Mouse (Mus musculus) limb, embryonic 13.5 days (tissue): Measurements from ENCODE around the gene Mthfr. TPM values are rescaled to one million over a fixed set of nuclear protein-coding genes. Genes with fewer than 3 reads are reported as not detected.
A peak's percentile ranks its signal among the peaks of the same experiment; 100 is the strongest.
"Not testable (repeated sequence)": the region's sequence is repeated elsewhere in the genome, so short reads cannot be mapped to it uniquely, and the experiment has no call there.

Experiments used
- ATAC-seq: fragments of 200-750 bp; cut with Nextera tagmentation; 2 replicates; pipeline ENCODE4 v1.8.0; 2017; ENCODE audit warnings: low read depth, moderate number of reproducible peaks, moderate TSS enrichment; ENCODE audit not compliant: low FRiP score
- H3K27ac ChIP-seq: fragments of 300-500 bp; sonication (generic); 2 replicates; pipeline ENCODE4 v1.5.1; 2015; ENCODE audit warnings: inconsistent platforms, mild to moderate bottlenecking, moderate library complexity
- H3K27me3 ChIP-seq: fragments of 300-500 bp; sonication (generic); 2 replicates; pipeline ENCODE4 v1.6.1; 2015; ENCODE audit warnings: mild to moderate bottlenecking, inconsistent platforms
- H3K36me3 ChIP-seq: fragments of 300-500 bp; sonication (generic); 2 replicates; pipeline ENCODE4 v1.6.1; 2015; ENCODE audit warnings: inconsistent platforms, mild to moderate bottlenecking, moderate library complexity
- H3K4me1 ChIP-seq: fragments of 300-500 bp; sonication (generic); 2 replicates; pipeline ENCODE4 v1.6.1; 2015; ENCODE audit warnings: inconsistent platforms
- H3K4me2 ChIP-seq: fragments of 300-500 bp; sonication (generic); replicated peaks from 2 replicates; pipeline ENCODE4 v1.6.1; 2015; ENCODE audit warnings: inconsistent platforms, mild to moderate bottlenecking, moderate library complexity
- H3K4me3 ChIP-seq: fragments of 300-500 bp; sonication (generic); 2 replicates; pipeline ENCODE4 v1.5.1; 2015; ENCODE audit warnings: moderate library complexity, mild to moderate bottlenecking, inconsistent platforms
- H3K9ac ChIP-seq: fragments of 300-500 bp; sonication (generic); 2 replicates; pipeline ENCODE4 v1.6.1; 2015; ENCODE audit warnings: mild to moderate bottlenecking, inconsistent platforms
- H3K9me3 ChIP-seq: fragments of 300-500 bp; sonication (generic); 2 replicates; pipeline ENCODE4 v1.6.1; 2016; ENCODE audit warnings: inconsistent platforms
- whole genome bisulfite sequencing: fragments of 180-500 bp; shearing (Covaris S2); methylation state at CpG from one replicate; pipeline ENCODE4 v1.1.7; 2015; 5-methylcytosine and 5-hydroxymethylcytosine counted together
- polyA plus RNA-seq: library from polyadenylated mRNA; unstranded; fragments of >200 nt; fragmentation: Nextera tagmentation; extraction: Ambion mirVana; gene quantifications from 2 replicates; pipeline ENCODE4 v1.2.1, GENCODE M21; 2015

Gene Mthfr
- polyA plus RNA-seq, 1 experiment from 2014 or later: 24.9 TPM

GRCm38 (mm10) chr4:148041611-148042191 is 2.8 kb downstream of the Mthfr start:
- H3K9me3 ChIP-seq: no peaks in the 10 kb centered on the region
- H3K4me2 ChIP-seq: peak overlapping the region; percentile 94
- peaks cover 34% of the 10 kb centered on the region for H3K36me3 ChIP-seq
- ATAC-seq: no peak
- H3K27me3 ChIP-seq: no peaks in the 10 kb centered on the region
- 3% methylated on average over 16 of the region's 16 CpGs for WGBS
- peak overlapping the region; percentile 85 for H3K27ac ChIP-seq
- H3K9ac ChIP-seq: peak overlapping the region; percentile 72
- H3K4me3 ChIP-seq: peak overlapping the region; percentile 81
- peaks cover 44% of the 10 kb centered on the region for H3K4me1 ChIP-seq

GRCm38 (mm10) chr4:148043327-148043726 is 4.5 kb downstream of the Mthfr start:
- peaks cover 38% of the 10 kb centered on the region for H3K4me1 ChIP-seq
- H3K36me3 ChIP-seq: peaks cover 47% of the 10 kb centered on the region
- not testable (repeated sequence) for H3K27ac ChIP-seq, H3K4me3 ChIP-seq, H3K9me3 ChIP-seq, H3K9ac ChIP-seq, H3K27me3 ChIP-seq, ATAC-seq
- H3K4me2 ChIP-seq: peak overlapping the region; percentile 94; the same call in 1 of the 2 replicates
- 80% methylated on average over 7 of the region's 8 CpGs for WGBS

GRCm38 (mm10) chr4:148044113-148044512 is 5.2 kb downstream of the Mthfr start:
- no peak overlapping the region for H3K9ac ChIP-seq
- no peaks in the 10 kb centered on the region for H3K27me3 ChIP-seq
- H3K27ac ChIP-seq: no peak overlapping the region
- H3K4me2 ChIP-seq: no peak overlapping the region
- H3K4me1 ChIP-seq: peaks cover 38% of the 10 kb centered on the region
- WGBS: 91% methylated on average over 2 of the region's 2 CpGs
- ATAC-seq: no peak
- H3K9me3 ChIP-seq: no peaks in the 10 kb centered on the region
- peaks cover 55% of the 10 kb centered on the region for H3K36me3 ChIP-seq
- no peak overlapping the region for H3K4me3 ChIP-seq

GRCm38 (mm10) chr4:148046450-148047031 is 7.7 kb downstream of the Mthfr start:
- no peak for ATAC-seq
- Histone ChIP-seq H3K27me3 (no peaks in the 10 kb centered on the region), H3K4me3 (no peak overlapping the region), H3K9me3 (no peaks in the 10 kb centered on the region), H3K9ac (no peak overlapping the region), H3K36me3 (peaks cover 79% of the 10 kb centered on the region), H3K4me1 (peaks cover 14% of the 10 kb centered on the region), H3K27ac (no peak overlapping the region), H3K4me2 (no peak overlapping the region)
- 74% methylated on average over 4 of the region's 4 CpGs for WGBS

- H3K4me3 ChIP-seq, ATAC-seq, H3K27ac ChIP-seq, H3K27me3 ChIP-seq, H3K9ac ChIP-seq, H3K9me3 ChIP-seq, H3K4me2 ChIP-seq, H3K4me1 ChIP-seq: not testable (repeated sequence)
- WGBS: 91% methylated on average over 3 of the region's 3 CpGs
- peaks cover 95% of the 10 kb centered on the region for H3K36me3 ChIP-seq
Measured at GRCm38 (mm10) chr4:148050396-148050914, 11.6 kb downstream of the Mthfr start.

GRCm38 (mm10) chr4:148051046-148051776 is 12.3 kb downstream of the Mthfr start:
- 70% methylated on average over 13 of the region's 13 CpGs for WGBS
- Histone ChIP-seq H3K4me1 (no peaks in the 10 kb centered on the region), H3K9ac (no peak overlapping the region), H3K4me2 (no peak overlapping the region), H3K9me3 (no peaks in the 10 kb centered on the region), H3K27me3 (no peaks in the 10 kb centered on the region), H3K4me3 (no peak overlapping the region), H3K27ac (no peak overlapping the region), H3K36me3 (peaks cover 96% of the 10 kb centered on the region)
- no peak for ATAC-seq

GRCm38 (mm10) chr4:148051886-148052285 is 13.0 kb downstream of the Mthfr start:
- H3K27ac ChIP-seq: no peak overlapping the region
- no peak for ATAC-seq

GRCm38 (mm10) chr4:148052976-148053375 is 14.1 kb downstream of the Mthfr start:
- no peak overlapping the region for H3K27ac ChIP-seq
- H3K9me3 ChIP-seq: no peaks in the 10 kb centered on the region
- 63% methylated on average over 2 of the region's 2 CpGs for WGBS
- no peaks in the 10 kb centered on the region for H3K4me1 ChIP-seq
- no peak for ATAC-seq
- H3K27me3 ChIP-seq: no peaks in the 10 kb centered on the region
- peaks cover 100% of the 10 kb centered on the region for H3K36me3 ChIP-seq
- no peak overlapping the region for H3K4me2 ChIP-seq
- no peak overlapping the region for H3K4me3 ChIP-seq
- no peak overlapping the region for H3K9ac ChIP-seq

More at GRCm38 (mm10) chr4:148051886-148052285, 13.0 kb downstream of the Mthfr start:
- H3K4me3 ChIP-seq: no peak overlapping the region
- no peaks in the 10 kb centered on the region for H3K27me3 ChIP-seq
- H3K36me3 ChIP-seq: peaks cover 98% of the 10 kb centered on the region
- H3K4me2 ChIP-seq: no peak overlapping the region
- WGBS: 86% methylated on average over 11 of the region's 11 CpGs
- no peak overlapping the region for H3K9ac ChIP-seq
- H3K4me1 ChIP-seq: no peaks in the 10 kb centered on the region
- H3K9me3 ChIP-seq: no peaks in the 10 kb centered on the region

- Histone ChIP-seq H3K9me3 (no peaks in the 10 kb centered on the region), H3K27ac (no peak overlapping the region), H3K27me3 (no peaks in the 10 kb centered on the region), H3K36me3 (peaks cover 100% of the 10 kb centered on the region), H3K4me1 (no peaks in the 10 kb centered on the region), H3K9ac (no peak overlapping the region), H3K4me2 (no peak overlapping the region), H3K4me3 (no peak overlapping the region)
- ATAC-seq: no peak
- WGBS: 91% methylated on average over 12 of the region's 12 CpGs
Measured at GRCm38 (mm10) chr4:148053417-148053920, 14.6 kb downstream of the Mthfr start.

- Histone ChIP-seq H3K9me3 (no peaks in the 10 kb centered on the region), H3K27me3 (no peaks in the 10 kb centered on the region), H3K4me2 (no peak overlapping the region), H3K4me1 (no peaks in the 10 kb centered on the region), H3K9ac (no peak overlapping the region), H3K4me3 (no peak overlapping the region), H3K36me3 (peaks cover 89% of the 10 kb centered on the region), H3K27ac (no peak overlapping the region)
- no peak for ATAC-seq
- 92% methylated on average over 21 of the region's 21 CpGs for WGBS
Measured at GRCm38 (mm10) chr4:148054961-148055695, 16.3 kb downstream of the Mthfr start.

GRCm38 (mm10) chr4:148056246-148056645 is 17.4 kb downstream of the Mthfr start:
- WGBS: 77% methylated on average over 7 of the region's 7 CpGs
- H3K27ac ChIP-seq: no peak overlapping the region; the same call in 1 of the 2 replicates
- H3K27me3 ChIP-seq: no peaks in the 10 kb centered on the region
- H3K9me3 ChIP-seq: no peaks in the 10 kb centered on the region
- peak; percentile 35; the same call in 1 of the 2 replicates for ATAC-seq
- no peak overlapping the region for H3K4me2 ChIP-seq
- peaks cover 78% of the 10 kb centered on the region for H3K36me3 ChIP-seq
- H3K4me1 ChIP-seq: no peaks in the 10 kb centered on the region
- no peak overlapping the region for H3K4me3 ChIP-seq
- H3K9ac ChIP-seq: no peak overlapping the region
